Mouse (Mus musculus) CD8-positive naive resting alpha-beta T cell, adult 2 months (primary cell): ENCODE results near the gene Baat.
"Not testable (repeated sequence)": the region's sequence is repeated elsewhere in the genome, so short reads cannot be mapped to it uniquely, and the experiment has no call there.

Experiments used
- DNase-seq, 2 experiments: peaks; one replicate each; pipeline ENCODE4 v3.0.0; 2022; ENCODE audit warnings: low read depth in 2 of 2, low spot score in 2 of 2

Gene Baat

DNA sequence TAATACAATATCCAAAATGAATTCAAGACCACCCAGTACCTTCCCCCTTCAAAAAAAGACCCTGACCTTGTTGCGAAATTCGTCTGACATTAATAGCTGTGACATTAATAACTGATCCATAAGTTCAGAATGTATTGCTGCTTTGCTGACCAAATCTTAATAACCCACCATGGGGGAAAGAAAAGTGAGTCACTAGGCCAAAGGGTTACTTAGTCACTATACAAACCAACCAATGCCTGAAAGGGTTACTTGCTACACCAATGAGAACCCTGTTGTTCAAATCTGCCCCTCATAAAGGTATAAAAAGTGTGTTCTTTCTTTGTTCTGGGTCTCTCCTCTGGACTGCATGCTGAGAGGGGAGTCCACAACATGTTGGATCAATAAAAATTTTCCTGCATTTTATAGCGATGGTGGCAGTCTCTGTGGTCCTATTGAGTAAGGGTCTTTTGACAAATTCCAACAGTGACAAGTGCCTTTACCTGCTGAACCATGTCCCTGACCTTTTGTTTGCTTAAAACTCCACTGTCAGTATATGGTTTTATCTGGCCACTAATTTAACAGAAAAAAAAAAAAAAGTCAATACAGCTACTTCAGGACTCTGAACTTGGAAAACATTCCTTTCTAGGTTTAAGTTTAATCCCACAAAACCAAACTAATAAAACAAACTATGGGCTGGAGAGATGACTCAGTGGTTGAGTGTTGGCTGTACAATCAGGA is 20.3 kb downstream of the Baat start:
- not testable (repeated sequence) for DNase-seq

DNA sequence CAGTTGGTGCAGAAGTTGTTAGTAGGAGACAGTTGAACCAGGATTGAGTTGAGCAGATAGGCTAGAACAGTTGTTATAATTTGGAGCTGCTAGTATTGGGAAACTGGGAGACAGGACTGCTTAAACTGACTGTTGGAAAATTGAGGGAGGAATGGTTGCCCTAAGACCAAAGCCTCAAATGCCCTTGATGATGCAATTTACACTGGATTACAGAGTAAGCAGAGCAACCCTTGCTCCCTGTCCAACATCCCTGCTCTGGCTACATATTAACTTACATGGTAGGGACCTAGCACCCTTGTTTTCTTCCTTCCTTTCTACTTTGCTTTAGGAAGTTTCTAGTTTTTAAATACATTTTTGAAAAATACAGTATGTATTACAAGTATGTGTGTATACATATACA is 20.9 kb downstream of the Baat start:
- no peak for DNase-seq

DNA sequence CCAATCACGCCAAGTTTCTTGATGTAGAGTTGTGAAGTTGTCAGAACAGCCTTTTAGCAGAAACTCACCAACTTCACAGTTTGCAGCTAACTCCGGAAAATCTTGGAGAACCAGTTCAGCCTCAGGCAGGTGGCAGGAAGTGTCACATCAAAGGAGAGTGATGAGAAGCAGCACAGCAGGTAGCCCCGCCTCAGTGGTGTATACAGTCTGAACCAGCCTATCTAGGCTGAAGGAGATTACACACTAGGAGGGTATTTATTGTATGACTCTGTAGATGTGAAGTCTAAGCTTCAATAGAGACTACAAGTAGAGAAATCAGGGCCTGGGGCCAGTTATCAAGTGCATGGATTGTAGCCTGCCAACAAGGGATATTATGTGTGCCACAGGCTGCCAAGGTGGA is 25.5 kb downstream of the Baat start:
- DNase-seq, result no peak

DNA sequence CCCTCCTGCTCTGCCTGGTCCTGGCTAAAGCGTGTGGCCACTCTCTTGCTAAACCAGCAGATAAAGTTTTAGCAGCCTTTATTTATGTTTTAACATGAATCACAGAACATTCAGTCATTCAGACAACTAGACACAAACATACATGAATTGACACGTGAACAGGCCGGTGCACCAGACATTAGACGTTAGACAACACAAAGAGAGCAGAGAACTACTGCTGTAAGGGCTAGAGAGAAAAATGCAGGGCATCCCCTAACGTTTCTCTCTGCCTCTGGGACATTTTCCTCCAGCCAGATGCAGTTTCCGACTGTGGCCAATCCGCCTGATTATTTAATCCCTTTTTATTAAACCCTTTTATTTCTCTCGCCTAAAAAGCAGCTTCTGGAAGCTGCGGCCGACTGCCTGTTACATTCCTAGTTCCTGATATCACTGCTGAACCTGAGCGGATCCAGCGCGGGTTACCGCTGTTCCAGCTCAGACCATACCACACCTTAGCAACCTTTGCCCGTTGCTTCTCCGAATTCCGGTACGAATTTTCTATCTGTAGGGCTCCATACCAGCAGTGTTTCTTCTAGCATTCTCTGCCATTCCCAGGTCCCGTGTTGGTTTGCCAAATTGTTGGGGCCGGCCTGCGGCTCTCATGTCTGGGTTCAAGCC is 26.1 kb downstream of the Baat start:
- no peak for DNase-seq

DNA sequence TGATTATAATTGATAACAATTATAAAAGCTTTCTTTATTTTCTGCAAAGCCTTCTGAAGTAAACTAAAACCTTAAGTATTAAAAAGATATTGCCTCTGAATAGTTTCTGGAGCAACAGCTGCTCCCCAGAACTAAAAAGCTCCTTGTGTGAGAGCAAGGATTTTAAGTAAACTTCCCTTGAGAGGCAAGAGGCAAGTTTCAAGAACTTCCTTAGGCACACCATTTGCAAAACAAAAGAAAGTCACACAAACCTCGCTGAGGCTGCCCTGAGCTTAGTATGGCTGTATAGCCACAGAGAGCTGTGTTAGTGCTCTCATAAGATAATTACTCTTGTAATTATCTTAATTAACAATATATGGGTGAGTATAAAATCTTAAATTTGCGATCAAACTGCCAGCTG is 27.3 kb downstream of the Baat start:
- not testable (repeated sequence) for DNase-seq

DNA sequence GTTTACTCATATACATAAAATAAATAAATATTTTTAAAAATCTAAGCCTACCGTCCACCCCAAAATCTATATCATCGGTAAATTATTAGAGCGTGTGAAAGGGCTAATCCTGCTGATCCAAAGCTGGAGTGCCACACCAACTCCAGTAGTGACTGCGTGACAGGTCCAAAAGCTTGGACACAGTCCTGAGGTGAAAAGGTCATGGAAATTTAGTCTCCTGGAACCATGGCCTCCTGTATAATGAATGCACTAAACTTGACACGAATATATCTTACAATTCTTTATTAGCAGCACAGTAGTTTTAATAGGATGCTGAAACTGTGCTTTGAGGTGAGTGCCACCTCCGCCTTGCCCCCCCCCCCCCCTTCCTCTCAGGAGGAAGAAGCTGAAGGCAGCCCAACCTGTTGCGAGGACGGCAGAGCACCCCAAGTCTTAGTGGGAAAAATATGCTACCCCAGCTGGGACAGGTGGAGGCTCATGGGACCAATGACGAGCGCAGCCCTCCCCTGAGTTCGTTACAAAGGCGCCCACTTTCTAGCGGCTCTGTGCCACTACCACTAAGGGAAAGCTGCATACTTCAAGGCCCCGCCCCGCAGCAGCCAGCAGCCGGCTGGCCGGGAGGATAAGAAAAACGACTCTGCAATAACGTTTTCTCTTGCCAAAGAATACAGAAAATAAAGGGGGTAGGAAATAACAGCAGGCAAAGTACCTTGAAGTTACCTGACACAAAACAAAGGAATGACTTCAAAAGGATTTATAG is 28.1 kb downstream of the Baat start:
- DNase-seq, result no peak

DNA sequence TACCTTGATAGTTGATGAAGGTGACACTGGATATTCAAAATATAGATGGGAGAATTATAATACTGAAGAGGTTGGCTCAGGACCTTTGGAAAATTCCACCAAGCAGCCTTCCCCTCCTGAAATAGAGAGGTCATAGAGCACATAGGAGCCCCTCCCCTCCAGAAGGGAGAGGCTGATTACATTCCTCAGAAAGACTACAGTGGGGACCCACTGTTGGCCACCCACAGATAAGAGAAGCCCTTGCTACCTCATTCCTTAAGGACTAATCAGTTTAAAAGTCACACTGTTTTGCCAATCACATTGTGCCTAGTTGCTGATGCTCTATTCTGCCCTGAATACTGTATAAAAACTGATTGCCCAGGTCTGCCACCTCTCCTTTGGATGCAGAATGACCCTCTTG is 31.8 kb downstream of the Baat start:
- DNase-seq, result no peak

DNA sequence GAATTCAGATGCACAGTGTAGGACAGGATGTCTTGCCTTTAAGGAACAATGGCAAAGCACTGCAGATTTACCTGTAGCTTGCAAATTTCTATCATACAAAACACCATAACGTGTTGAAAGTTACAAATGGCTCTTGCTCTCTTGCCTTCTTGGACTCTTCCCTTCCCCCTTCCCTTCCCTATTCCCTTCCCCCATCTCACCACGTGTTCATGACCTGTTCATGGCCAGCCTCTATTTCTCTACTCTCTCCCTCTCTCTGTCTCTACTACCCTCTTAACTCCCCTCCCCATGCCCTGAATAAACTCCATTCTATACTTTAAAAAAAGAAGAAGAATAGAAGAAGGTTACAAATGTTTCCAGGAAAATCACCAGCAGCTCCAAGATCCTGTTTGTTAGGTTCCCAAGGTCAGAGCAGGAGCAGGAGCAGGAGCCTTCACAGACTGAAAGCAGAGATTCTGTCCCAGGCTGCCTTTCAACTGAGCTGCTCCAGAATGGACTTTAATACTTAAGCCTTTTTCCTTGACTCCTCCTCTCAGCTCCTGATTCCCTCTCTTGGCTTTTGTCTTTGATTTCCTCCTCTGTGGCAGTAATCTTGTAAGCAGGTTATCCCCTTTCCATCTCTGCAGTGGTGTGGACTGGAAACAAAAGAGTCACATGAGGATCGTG is 32.8 kb downstream of the Baat start, which contains the start of gene Acnat1:
TSS of gene Acnat1 (minus strand) at position 478 of the 666 bp plus-strand sequence.
- no peak for DNase-seq

DNA sequence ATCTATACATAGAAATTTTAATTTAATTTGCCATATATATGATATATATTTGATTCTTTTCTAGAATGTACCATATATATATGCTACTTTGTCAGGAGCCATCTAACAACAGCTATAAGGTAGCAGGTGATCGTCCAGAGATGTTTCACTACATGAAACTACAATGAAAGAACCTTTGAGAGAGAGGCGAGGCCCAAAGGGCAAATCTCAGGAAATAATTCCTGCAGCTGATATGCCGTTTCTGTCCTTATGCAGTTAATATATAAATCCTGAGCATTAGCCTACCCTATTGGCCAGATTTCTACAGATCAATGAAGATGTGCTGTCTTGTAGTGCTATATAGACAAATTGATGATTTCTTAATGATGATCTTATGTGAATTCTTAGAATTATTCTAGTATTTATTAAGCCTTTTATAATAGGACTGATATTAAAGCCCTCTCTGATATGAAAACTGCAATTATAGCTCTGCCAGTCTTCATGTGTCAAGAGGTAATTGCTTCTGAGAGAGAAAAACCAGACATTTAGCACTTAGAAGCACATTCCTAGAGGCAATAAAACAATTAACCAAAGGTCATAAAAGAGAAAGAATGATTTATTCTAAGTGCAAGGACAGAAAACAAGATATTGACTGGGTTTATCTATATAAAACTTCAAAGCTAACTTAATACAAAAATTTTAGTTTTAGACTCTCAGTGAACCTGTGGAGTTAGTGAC is 36.8 kb downstream of the Baat start:
- DNase-seq, result no peak

DNA sequence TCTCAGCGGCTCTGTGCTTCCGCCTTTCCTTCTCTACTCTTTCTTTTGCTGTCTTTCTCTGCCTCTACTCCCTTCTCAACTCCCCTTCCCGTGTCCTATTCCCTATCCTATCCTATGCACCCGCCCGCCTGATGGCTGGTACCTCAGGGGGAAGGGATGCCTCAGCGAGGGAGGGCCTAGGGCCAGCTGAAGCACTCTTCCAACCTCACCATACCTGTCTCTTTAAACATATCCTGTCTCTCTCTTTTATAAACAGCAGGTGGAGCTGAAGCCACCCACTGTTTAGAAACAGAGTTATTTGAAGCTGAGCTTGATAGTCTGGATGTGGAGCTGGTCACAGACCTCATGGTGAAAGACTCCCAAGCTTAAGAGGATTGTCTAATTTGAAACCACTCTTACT is 39.0 kb downstream of the Baat start:
- DNase-seq, result no peak

DNA sequence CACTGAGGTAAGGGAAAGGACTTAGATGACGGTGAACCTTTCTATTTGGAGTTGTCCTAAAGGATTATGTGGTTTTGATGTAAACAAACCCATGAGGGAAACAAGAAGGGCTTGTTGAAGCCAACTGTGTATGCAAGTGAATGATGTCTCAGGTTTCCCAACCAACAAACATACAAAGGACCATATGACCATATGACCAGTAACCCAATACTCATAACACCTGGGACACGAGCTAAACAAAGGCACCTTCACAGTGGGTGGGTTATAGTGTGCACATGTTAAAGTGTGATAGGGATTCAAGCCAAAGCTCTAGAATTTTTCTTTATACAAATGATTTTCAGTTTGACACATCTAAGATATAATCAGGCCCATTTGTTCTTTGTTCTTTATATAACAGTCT is 50.2 kb downstream of the Baat start:
- no peak for DNase-seq

DNA sequence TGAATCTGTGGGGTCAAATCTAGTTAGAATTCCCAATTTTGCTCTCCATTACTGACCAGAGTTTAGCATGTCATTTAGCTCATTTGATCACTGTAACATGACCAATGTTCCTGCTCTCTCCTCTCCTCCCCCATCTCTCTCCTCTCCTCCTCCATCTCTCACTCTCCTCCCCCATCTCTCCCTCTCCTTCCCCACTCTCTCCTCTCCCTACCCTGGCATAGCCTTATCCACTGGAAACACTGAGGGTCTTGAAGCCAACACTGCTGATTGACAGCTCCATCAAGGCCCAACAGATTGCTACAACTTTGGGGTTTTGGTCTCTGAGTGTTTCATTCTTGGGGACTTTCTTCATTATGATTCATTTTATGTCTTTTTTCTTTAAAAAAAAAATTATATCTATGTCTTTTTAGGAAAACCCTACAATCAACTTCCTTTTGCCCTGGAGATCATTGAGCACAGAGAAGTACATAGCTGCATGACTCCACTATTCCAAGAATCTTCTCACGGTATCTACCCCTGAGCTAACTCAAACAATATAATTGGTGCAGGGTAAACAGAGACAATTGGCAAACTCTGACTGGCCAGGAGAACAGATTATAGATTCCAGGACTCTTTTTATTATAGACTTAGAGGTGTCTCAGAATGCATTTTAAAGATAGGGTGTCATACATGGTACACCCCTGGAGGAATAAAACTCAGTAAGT is 54.4 kb downstream of the Baat start:
- DNase-seq, result no peak

DNA sequence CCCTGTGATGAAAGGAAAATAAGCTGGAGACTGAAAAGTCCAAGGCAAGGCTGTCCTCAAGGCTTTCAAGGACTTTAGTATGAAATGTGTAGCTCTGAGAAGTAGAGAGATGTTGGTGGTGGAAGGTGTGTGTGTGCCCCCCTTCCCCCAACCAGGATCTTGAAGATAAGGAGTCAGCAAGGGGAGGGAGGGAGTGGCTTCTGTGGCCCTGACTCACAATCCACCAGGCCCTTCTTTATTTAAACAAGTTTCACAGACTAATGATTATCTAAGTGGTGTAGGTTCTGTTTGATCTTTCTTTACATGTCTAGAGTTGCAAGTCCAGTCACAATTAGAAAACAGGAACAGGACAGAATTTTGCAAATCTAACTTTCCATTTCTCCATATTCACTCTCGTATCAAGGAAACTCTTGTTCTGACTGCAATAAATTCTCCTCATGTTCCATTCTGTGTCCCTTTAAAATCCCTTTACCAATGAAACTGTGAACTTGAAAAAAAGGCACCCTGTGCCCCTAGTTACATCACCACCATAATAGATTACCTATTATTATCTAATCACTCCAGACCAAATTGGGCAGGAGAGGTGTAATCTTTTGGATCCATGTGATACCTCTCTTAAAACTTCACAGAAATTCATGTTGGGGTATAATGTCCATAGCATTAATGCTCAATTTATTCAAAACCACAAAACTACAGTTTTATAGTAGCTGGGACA is 55.1 kb downstream of the Baat start:
- not testable (repeated sequence) for DNase-seq
